Mouse (Mus musculus): Measurements from ENCODE around the gene Jmjd8. TPM values are rescaled to one million over a fixed set of nuclear protein-coding genes. Genes with fewer than 3 reads are reported as not detected.
A peak's percentile ranks its signal among the peaks of the same experiment; 100 is the strongest.

Jmjd8 gene
- 22.7 and 23.0 TPM in 2 replicates for polyA plus RNA-seq (2015; fragmentation: Nextera tagmentation; extraction: Ambion mirVana)

DNA sequence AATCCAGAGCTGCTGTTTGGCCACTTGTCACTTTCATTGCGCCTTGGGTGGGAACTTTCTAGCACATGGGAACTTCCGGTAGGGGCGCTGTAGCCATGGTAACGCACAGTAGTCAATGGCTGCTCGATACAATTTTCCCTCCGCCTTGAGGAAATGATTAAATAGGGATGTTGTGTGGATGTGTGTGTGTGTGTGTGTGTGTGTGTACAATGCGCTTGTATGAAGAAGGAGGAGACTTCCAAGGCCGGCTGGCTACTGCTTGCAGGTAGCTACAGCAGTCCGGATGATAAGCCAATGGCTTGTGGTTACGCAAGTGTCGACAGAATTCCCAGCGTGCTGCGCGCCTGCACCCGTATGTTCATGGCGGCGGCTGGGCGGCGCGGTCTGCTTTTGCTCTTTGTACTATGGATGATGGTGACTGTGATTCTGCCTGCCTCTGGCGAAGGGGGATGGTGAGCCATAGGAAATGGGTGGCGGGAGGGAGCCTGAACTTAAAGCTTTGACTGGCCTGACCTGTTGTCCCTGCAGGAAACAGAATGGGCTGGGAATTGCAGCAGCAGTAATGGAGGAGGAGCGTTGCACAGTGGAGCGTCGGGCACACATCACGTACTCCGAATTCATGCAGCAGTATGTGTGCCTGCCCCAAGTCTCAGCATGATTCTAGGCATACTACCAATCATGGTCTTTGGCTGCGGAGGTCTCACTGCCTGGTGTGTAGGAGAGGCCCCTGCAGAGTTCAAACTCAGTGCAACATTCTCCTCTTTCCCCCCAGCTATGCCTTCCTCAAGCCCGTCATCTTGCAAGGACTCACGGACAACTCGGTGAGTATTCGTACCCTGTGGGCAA is at the start of gene Jmjd8:
Gene Jmjd8 (plus strand): TSS at position 156 of the 846 bp plus-strand sequence.
- peaks cover 32% of the 10 kb centered on the region for H3K36me3 ChIP-seq (ENCODE audit: control insufficient read depth, insufficient read depth)
- H3K9me3 ChIP-seq (ENCODE audit: control insufficient read depth): no peaks in the 10 kb centered on the region
- peak; percentile 41 for ATAC-seq
- H3K4me3 ChIP-seq (ENCODE audit: low read depth, low read length): peak within 1 kb of the TSS; percentile 52
- under 1% methylated on average over 32 of the region's 32 CpGs for WGBS
- H3K4me2 ChIP-seq (replicated peaks; ENCODE audit: low read depth): peak within 1 kb of the TSS; percentile 86
- H3K4me1 ChIP-seq (replicated peaks; ENCODE audit: control insufficient read depth, insufficient read depth, low read length): peaks cover 18% of the 10 kb centered on the region
- H3K9ac ChIP-seq (ENCODE audit: low read depth, low read length): peak within 1 kb of the TSS; percentile 41
- peak within 1 kb of the TSS; percentile 69 for H3K27ac ChIP-seq (ENCODE audit: low read depth, low read length)
- no peaks in the 10 kb centered on the region for H3K27me3 ChIP-seq (replicated peaks; ENCODE audit: control insufficient read depth, insufficient read depth, low read length)
- TF ChIP-seq CTCF (IDR thresholded peaks at IDR 0.05; ENCODE audit: low read depth): peak; percentile 70

DNA sequence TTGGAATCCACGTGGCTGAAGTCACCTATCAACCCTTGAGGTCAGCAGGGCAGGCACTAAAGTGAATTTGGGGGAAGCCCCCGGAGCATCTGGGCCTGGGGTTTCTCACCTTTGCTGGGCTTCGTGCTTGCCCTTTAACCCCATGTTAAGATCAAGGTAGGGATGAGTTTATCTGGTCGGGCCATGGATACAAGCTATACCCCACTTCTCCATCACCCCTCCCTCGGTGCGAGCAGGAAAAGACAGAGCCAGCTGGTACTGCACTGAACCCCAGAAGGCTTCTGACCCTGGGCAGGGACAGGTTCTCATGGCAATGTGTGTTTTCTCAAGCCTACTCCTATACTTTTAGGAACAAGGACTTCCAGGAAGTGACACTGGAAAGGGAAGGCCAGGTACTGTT is 47.3 kb upstream of the Jmjd8 start:
- H3K9me3 ChIP-seq (ENCODE audit: control insufficient read depth): no peaks in the 10 kb centered on the region
- H3K27ac ChIP-seq (ENCODE audit: low read depth, low read length): no peak overlapping the region; the same call in 1 of the 2 replicates
- peaks cover 6% of the 10 kb centered on the region; the same call in 1 of the 2 replicates for H3K4me1 ChIP-seq (replicated peaks; ENCODE audit: control insufficient read depth, insufficient read depth, low read length)
- no peak overlapping the region for H3K9ac ChIP-seq (ENCODE audit: low read depth, low read length)
- H3K4me2 ChIP-seq (replicated peaks; ENCODE audit: low read depth): no peak overlapping the region
- peaks cover 54% of the 10 kb centered on the region for H3K36me3 ChIP-seq (ENCODE audit: control insufficient read depth, insufficient read depth)
- no peaks in the 10 kb centered on the region for H3K27me3 ChIP-seq (replicated peaks; ENCODE audit: control insufficient read depth, insufficient read depth, low read length)
- ATAC-seq: no peak
- TF ChIP-seq CTCF (IDR thresholded peaks at IDR 0.05; ENCODE audit: low read depth): no peak
- no peak overlapping the region for H3K4me3 ChIP-seq (ENCODE audit: low read depth, low read length)
- 67% methylated on average over 6 of the region's 6 CpGs for WGBS

DNA sequence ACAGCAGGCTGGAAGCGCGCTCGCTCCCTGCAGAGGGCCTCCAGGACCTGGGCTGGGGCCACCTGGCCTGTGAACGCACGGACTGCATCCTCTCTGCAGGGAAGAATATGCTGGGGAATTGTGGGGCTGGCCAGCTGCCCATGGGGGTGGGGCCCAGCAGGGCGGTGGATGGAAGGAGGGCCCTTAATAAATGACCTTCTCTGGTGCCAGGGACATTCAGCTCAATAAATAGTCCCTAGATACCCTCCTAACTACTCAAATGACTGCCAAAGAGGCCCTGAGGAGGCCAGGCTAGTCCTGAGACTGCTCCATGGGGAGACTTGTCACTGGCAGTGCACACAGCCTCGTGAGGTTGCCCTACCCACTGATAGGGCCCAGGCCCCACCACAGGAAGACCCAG is 45.6 kb upstream of the Jmjd8 start:
- Histone ChIP-seq H3K27ac (ENCODE audit: low read depth, low read length) (no peak overlapping the region), H3K9me3 (ENCODE audit: control insufficient read depth) (no peaks in the 10 kb centered on the region), H3K4me3 (ENCODE audit: low read depth, low read length) (no peak overlapping the region), H3K4me1 (replicated peaks; ENCODE audit: control insufficient read depth, insufficient read depth, low read length) (peaks cover 6% of the 10 kb centered on the region; the same call in 1 of the 2 replicates), H3K27me3 (replicated peaks; ENCODE audit: control insufficient read depth, insufficient read depth, low read length) (no peaks in the 10 kb centered on the region), H3K9ac (ENCODE audit: low read depth, low read length) (no peak overlapping the region), H3K36me3 (ENCODE audit: control insufficient read depth, insufficient read depth) (peaks cover 51% of the 10 kb centered on the region), H3K4me2 (replicated peaks; ENCODE audit: low read depth) (no peak overlapping the region)
- no peak for TF ChIP-seq CTCF (IDR thresholded peaks at IDR 0.05; ENCODE audit: low read depth)
- WGBS: 68% methylated on average over 7 of the region's 7 CpGs
- ATAC-seq: no peak

DNA sequence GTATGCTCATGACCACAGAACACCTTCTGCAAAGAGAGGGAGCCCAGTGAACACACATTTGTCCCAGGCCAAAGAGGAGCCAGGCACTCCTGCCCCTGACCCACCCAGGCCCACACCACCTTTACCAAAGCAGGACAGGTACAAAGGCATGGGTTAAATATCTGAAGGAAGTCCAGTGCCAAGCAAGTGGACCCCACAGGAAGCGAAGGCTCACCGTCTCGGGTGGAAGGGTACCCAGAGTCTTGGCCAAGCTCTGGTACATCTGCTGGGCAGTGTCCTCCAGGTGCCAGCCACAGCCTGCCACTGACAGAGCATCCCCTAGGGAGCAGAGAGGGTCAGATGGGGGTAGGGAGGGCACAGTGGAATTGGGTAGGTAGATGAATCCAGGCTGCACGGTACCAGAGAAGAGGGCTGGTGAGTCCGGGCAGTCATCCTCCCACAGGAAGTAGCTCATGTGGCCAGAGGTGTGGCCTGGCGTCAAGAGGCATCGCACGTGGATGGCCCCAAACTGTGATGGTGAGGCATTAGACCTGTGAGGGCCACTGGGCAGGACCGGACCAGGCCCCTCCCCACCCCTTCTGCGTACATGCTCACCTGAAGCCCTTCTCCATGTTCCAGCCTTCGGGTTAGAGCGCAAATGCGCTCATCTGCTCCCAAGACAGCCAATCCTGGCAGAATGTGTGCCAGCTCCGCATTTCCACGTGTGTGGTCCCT is 44.6 kb upstream of the Jmjd8 start:
- Histone ChIP-seq H3K4me3 (ENCODE audit: low read depth, low read length) (no peak overlapping the region), H3K9me3 (ENCODE audit: control insufficient read depth) (no peaks in the 10 kb centered on the region), H3K4me2 (replicated peaks; ENCODE audit: low read depth) (peak overlapping the region; percentile 88), H3K4me1 (replicated peaks; ENCODE audit: control insufficient read depth, insufficient read depth, low read length) (peaks cover 6% of the 10 kb centered on the region; the same call in 1 of the 2 replicates), H3K9ac (ENCODE audit: low read depth, low read length) (no peak overlapping the region), H3K27ac (ENCODE audit: low read depth, low read length) (no peak overlapping the region; the same call in 1 of the 2 replicates), H3K27me3 (replicated peaks; ENCODE audit: control insufficient read depth, insufficient read depth, low read length) (no peaks in the 10 kb centered on the region), H3K36me3 (ENCODE audit: control insufficient read depth, insufficient read depth) (peaks cover 50% of the 10 kb centered on the region)
- no peak for ATAC-seq
- no peak for TF ChIP-seq CTCF (IDR thresholded peaks at IDR 0.05; ENCODE audit: low read depth)
- WGBS: 77% methylated on average over 15 of the region's 15 CpGs

DNA sequence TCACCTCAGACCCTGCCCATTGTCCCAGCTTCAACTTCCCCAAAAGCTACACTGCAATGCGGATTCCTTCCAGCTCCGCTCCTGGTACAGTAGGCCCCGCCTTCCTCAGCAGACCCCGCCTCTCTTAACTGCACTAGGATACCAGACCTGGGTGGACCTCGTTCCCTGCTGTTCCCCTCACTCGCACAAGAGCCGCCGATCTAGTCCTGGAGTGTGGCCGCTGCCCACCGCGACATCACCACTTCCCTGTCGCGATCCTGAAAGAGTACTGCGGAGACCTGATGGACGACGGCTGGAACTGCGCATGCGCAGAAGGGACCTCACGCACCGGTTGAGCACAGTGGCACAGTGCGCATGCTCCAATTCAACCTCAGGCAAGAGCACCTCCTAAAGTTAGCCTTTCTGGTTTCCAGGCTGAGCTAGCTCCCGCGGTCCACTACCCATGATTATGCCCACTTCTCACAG is 43.4 kb upstream of the Jmjd8 start, which contains the start of gene Haghl:
Gene Haghl (minus strand): TSS at position 393 of the 465 bp plus-strand sequence.
- peaks cover 48% of the 10 kb centered on the region; the same call in 1 of the 2 replicates for H3K36me3 ChIP-seq (ENCODE audit: control insufficient read depth, insufficient read depth)
- H3K27ac ChIP-seq (ENCODE audit: low read depth, low read length): no peak within 1 kb of the TSS; the same call in 1 of the 2 replicates
- TF ChIP-seq CTCF (IDR thresholded peaks at IDR 0.05; ENCODE audit: low read depth): peak; percentile 14; the same call in 1 of the 2 replicates
- peak within 1 kb of the TSS; percentile 55 for H3K9ac ChIP-seq (ENCODE audit: low read depth, low read length)
- H3K4me1 ChIP-seq (replicated peaks; ENCODE audit: control insufficient read depth, insufficient read depth, low read length): peaks cover 6% of the 10 kb centered on the region; the same call in 1 of the 2 replicates
- peak within 1 kb of the TSS; percentile 88 for H3K4me2 ChIP-seq (replicated peaks; ENCODE audit: low read depth)
- H3K27me3 ChIP-seq (replicated peaks; ENCODE audit: control insufficient read depth, insufficient read depth, low read length): no peaks in the 10 kb centered on the region
- under 1% methylated on average over 23 of the region's 23 CpGs for WGBS
- H3K9me3 ChIP-seq (ENCODE audit: control insufficient read depth): no peaks in the 10 kb centered on the region
- ATAC-seq: peak; percentile 80
- peak within 1 kb of the TSS; percentile 65 for H3K4me3 ChIP-seq (ENCODE audit: low read depth, low read length)

DNA sequence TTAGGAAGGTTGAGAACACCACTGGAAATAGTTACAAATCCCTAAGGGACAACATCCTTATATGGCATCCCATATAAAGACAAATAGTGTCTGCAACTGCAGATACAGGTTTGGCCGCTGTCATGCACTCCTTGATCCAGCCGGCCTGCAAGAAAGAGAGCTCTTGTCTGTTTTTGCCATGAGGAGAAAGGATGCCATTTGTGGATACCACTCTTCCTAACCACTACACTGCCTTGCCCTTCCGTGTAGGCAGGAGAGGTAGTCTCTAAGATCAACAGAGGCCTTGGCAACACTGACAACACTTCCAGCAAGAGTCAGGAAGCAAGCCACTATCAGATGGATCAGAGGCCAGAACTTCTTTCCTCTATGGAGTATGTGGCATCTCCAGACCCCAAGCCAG is 42.4 kb upstream of the Jmjd8 start, which contains the start of gene Ccdc78:
Gene Ccdc78 (plus strand): TSS at position 301 of the 400 bp plus-strand sequence.
- 76% methylated on average over 3 of the region's 3 CpGs for whole genome bisulfite sequencing
- Histone ChIP-seq H3K9ac (ENCODE audit: low read depth, low read length) (peak within 1 kb of the TSS; percentile 55; the same call in 1 of the 2 replicates), H3K4me3 (ENCODE audit: low read depth, low read length) (peak within 1 kb of the TSS; percentile 65), H3K9me3 (ENCODE audit: control insufficient read depth) (no peaks in the 10 kb centered on the region), H3K4me2 (replicated peaks; ENCODE audit: low read depth) (peak within 1 kb of the TSS; percentile 88), H3K36me3 (ENCODE audit: control insufficient read depth, insufficient read depth) (peaks cover 38% of the 10 kb centered on the region; the same call in 1 of the 2 replicates), H3K27ac (ENCODE audit: low read depth, low read length) (no peak within 1 kb of the TSS), H3K27me3 (replicated peaks; ENCODE audit: control insufficient read depth, insufficient read depth, low read length) (no peaks in the 10 kb centered on the region), H3K4me1 (replicated peaks; ENCODE audit: control insufficient read depth, insufficient read depth, low read length) (peaks cover 6% of the 10 kb centered on the region; the same call in 1 of the 2 replicates)
- no peak for TF ChIP-seq CTCF (IDR thresholded peaks at IDR 0.05; ENCODE audit: low read depth)
- ATAC-seq: no peak
